Mouse (Mus musculus) adrenal gland (tissue): Measurements from ENCODE around the gene Gtf3c6.

Experiments
- intact Hi-C: fragments of 180-260 bp; cut with DNase I; formaldehyde crosslinking; loops from one replicate; pipeline ENCODE4 v1.15.1; 2025
- long read RNA-seq, 2 experiments: library from polyadenylated mRNA; unstranded; transcript quantifications; one replicate each; pipeline ENCODE4 v2.0.0; 2020; ENCODE audit warnings: borderline replicate concordance in 1 of 2; ENCODE audit not compliant: insufficient replicate concordance in 1 of 2

Gtf3c6 gene
- long read RNA-seq, experiment 1, transcript Gtf3c6-206 (6 exons, 2,526 nt), result major isoform, 25 of 53 reads
- long read RNA-seq, experiment 1, transcript Gtf3c6-201 (6 exons, 887 nt), result minor isoform, 10 of 53 reads
- long read RNA-seq, experiment 1, partial matches to known transcripts, result 16 of 53 reads
- long read RNA-seq, experiment 1, other reads (novel, unspliced or antisense), result 1 of 53 reads
- long read RNA-seq, experiment 2, transcript Gtf3c6-206 (6 exons, 2,526 nt), result major isoform, 17 of 62 reads
- long read RNA-seq, experiment 2, transcript Gtf3c6-201 (6 exons, 887 nt), result minor isoform, 8 of 62 reads
- long read RNA-seq, experiment 2, partial matches to known transcripts, result 31 of 62 reads
- long read RNA-seq, experiment 2, other reads (novel, unspliced or antisense), result 5 of 62 reads

- intact Hi-C loops, result loop anchor here (2.0 to 5.0 kb wide), 2 partner anchors 45 to 267 kb away; partner anchors contain the start of gene Amd1
Observed at GRCm38 (mm10) chr10:40257414-40258255, at the start of gene Gtf3c6. TSS of gene Gtf3c6 (minus strand) at chr10:40258108.

- intact Hi-C loops, result no loop called here
Observed at GRCm38 (mm10) chr10:40305989-40306388, 48.1 kb upstream of the Gtf3c6 start.

GRCm38 (mm10) chr10:40302140-40302985 is 44.5 kb upstream of the Gtf3c6 start, which contains the start of gene Amd1:
TSS of gene Amd1 (minus strand) at chr10:40302186.
- intact Hi-C loops, result loop anchor here (5.0 kb wide), 2 partner anchors 45 kb away; partner anchors contain the start of gene Gtf3c6

- intact Hi-C loops, result loop anchor here (5.0 kb wide), 2 partner anchors 44 to 46 kb away; partner anchors contain the start of gene Gtf3c6
Observed at GRCm38 (mm10) chr10:40301181-40302075, 43.5 kb upstream of the Gtf3c6 start.

- intact Hi-C loops, result loop anchor here (5.0 kb wide), 2 partner anchors 43 to 47 kb away; partner anchors contain the start of gene Gtf3c6
Observed at GRCm38 (mm10) chr10:40300648-40301171, 42.8 kb upstream of the Gtf3c6 start.

GRCm38 (mm10) chr10:40292640-40293039 is 34.7 kb upstream of the Gtf3c6 start:
- intact Hi-C loops, result no loop called here

DNA sequence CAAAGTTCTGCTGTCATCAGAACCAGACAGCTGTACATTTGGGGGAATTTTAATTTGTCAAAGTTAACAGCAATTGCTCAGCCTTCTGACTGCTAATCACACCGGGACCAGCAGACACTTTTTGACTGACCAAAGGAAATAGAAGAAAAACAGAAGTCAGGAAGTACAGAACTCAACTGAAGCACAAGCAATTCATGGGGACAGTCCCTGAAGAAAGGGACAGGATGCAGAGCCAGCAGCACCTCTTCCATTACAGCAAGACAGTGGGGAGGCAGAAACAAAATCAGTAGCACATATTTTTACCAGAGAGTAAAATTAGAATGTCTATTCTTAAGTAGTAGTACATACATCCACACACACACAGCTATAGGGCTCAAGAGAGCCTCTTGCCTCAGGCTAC is 28.9 kb upstream of the Gtf3c6 start:
- intact Hi-C loops, result no loop called here

GRCm38 (mm10) chr10:40285571-40285970 is 27.7 kb upstream of the Gtf3c6 start:
- intact Hi-C loops, result no loop called here

GRCm38 (mm10) chr10:40284997-40285396 is 27.1 kb upstream of the Gtf3c6 start:
- intact Hi-C loops, result no loop called here

- intact Hi-C loops, result no loop called here
Observed at GRCm38 (mm10) chr10:40284179-40284831, 26.4 kb upstream of the Gtf3c6 start.

GRCm38 (mm10) chr10:40283636-40284035 is 25.7 kb upstream of the Gtf3c6 start:
- intact Hi-C loops, result no loop called here

DNA sequence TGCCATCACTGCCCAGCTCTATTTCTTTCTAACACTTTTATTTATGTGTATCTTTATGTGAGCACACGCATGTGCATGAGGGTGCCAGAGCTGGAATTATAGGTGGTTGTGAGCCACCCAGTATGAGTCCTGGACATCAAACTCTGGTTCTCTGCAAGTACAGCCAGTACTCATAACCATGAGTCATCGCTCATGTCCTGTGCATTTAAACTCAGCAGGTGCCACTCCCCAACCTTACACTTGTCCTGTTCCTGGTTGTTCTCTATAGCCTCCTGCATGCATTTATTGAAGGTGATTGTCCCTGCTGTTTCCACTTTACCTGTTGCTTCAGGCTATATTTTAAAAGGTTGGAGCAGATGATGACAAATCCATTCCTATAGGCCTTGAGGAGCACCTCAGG is 23.7 kb upstream of the Gtf3c6 start:
- intact Hi-C loops, result no loop called here

DNA sequence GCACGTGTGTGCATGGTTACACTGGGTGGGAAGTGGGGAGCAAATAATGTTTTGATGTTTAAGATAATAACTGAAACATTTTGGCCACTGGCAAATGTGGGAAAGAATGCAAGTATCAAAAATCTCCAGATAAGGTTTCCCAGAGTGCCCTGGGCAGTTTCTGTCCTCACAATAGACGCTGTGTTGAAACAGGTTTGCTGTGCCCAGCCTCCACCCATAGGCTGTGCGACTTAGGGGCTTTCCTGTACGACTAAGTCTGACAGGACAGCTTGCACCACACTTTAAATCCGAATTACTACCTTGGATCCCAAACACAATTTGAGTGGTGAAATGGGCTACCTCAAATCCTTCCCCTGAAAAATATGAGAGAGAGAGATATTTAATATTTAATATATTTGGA is 20.4 kb upstream of the Gtf3c6 start:
- intact Hi-C loops, result no loop called here

- intact Hi-C loops, result no loop called here
Observed at GRCm38 (mm10) chr10:40275991-40276390, 18.1 kb upstream of the Gtf3c6 start.

DNA sequence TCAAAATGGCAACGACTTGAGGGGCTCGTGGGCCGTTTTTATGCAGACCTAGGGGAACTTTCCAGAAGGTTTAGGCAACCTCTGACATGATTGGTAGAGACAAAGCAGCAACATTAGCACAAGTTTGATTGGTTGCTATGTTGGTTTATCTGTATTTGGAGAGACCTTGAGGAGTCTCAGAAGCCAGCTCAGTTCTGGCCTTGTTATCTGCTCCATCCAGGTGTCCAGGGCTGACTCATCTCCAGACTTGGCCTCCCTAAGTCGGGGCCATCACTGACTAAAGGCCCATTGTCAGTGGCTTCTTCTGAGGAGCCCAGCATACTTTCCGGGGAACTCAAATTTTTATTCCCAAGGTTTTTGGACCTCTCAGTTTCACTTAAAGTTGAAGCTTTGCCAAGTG is 16.0 kb upstream of the Gtf3c6 start:
- intact Hi-C loops, result no loop called here

DNA sequence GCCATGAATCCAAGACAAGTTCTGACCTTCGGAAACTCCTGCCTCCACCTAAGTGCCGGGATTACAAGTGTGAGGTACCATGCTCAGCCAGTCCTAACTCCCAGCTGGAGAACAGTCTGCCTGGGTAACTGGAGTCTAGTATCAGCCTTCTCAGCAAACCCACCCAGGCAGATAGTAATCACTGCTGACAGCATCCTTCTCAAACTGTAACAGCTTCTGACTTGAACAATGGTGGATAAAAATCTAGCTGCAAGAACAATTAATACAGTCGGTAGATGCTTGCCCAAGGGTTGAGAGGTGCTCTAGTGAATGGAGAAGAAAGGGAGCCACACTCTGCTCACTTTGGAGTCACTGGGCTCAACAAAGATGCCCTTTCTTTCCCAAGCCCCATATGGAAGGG is 13.3 kb upstream of the Gtf3c6 start:
- intact Hi-C loops, result no loop called here

GRCm38 (mm10) chr10:40264920-40265319 is 7.0 kb upstream of the Gtf3c6 start:
- intact Hi-C loops, result loop anchor here (10.0 kb wide), 1 partner anchor 80 kb away; no protein-coding TSS in a partner anchor

DNA sequence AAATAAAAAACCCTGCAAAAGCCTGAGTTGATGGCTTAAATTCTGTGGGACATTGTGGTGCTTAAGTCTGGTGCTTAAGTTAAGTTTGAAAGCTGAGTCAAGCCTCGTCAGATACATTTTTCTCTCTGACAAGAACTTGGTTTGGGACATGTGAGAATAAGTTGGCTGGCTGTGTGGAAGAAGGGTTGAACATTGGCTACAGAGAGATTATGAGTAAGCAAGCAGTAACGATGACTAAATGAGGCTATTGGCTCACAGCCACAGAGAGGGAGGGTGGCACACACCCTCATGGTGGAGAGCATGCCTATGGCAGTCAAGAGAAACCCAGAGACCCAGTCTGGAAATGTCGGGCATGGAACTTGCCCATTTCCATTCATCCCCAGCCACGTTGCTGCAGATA is 5.8 kb upstream of the Gtf3c6 start:
- intact Hi-C loops, result loop anchor here (10.0 kb wide), 1 partner anchor 81 kb away; no protein-coding TSS in a partner anchor

DNA sequence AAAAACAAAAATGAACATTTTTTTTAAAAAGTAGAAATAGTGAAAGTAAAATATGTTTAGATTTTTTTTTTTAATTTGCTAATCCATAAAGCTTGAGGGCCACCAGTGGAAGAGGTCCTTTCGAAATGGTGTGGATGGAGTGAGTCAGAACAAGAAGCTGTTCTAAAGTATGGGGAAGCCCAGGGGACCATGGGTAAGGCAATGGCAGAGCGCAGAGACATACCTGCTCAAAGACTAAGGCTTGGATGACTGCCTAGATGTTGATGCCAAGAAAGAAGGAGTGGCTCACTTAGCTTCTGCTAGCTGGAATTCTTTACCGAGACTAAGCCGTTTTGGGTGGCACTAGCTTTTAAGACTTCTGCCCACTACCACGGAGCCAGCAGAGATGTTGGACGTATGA is 4.3 kb upstream of the Gtf3c6 start:
- intact Hi-C loops, result loop anchor here (10.0 kb wide), 1 partner anchor 83 kb away; no protein-coding TSS in a partner anchor
